Mouse (Mus musculus) ES-CJ7 (cell line): ENCODE measurements around the gene Pla2g12b.

ENCODE experiments used
- DNase-seq: peaks from one replicate; pipeline ENCODE4 v3.0.0; 2011; ENCODE audit warnings: low read depth, low spot score

The Pla2g12b gene

GRCm38 (mm10) chr10:59413711-59414110, 10.3 kb downstream of the Pla2g12b start:
- peak; percentile 27 for DNase-seq

DNA sequence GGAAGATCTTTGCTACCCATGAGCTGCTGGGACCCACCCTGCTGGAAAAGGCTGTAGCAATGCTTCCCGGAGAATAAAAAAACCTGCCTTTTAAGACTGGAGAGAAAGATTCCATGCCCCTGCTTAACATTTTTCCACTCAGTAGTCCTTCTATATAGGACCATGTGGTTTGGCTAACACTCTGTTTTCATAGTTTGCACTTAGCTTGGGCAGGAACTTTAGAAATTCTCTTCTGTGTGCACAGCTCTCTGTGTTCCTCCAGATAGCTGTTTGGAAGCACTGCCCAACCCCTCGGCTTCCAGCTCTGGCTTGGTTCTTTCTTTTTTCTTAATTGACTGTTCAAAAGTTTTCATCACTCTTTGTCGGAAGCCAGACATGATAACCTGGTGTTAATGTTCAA, 13.2 kb downstream of the Pla2g12b start:
- DNase-seq, result no peak

GRCm38 (mm10) chr10:59419516-59419915, 16.1 kb downstream of the Pla2g12b start:
- no peak for DNase-seq

- DNase-seq, result no peak
These were observed 21.0 kb downstream of the Pla2g12b start for GRCm38 (mm10) chr10:59424453-59424852.

- DNase-seq, result no peak
These were observed 21.9 kb downstream of the Pla2g12b start for GRCm38 (mm10) chr10:59425369-59425768.

DNA sequence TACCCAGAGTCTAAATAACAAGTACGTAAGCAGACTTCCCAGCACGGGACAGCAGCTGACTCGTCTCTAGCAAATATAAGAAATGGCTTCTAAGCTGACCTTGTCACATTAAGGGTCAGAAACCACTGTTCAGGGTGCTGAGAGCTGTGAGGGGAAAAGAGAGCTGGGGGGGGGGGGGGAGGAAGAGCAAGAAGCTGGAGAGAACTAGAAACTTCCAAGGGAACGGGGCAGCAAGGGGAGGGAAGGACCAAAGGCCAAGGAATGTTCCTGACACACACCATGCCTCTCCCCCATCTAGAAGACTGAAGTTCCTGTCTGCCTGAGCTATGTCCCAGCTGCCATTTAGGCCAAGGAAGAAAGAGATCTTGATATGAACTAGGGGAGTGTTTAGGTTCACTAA, 22.9 kb downstream of the Pla2g12b start:
- DNase-seq, result no peak

GRCm38 (mm10) chr10:59429448-59430135, 26.1 kb downstream of the Pla2g12b start:
- no peak for DNase-seq

GRCm38 (mm10) chr10:59430701-59431218, 27.3 kb downstream of the Pla2g12b start:
- no peak for DNase-seq

DNA sequence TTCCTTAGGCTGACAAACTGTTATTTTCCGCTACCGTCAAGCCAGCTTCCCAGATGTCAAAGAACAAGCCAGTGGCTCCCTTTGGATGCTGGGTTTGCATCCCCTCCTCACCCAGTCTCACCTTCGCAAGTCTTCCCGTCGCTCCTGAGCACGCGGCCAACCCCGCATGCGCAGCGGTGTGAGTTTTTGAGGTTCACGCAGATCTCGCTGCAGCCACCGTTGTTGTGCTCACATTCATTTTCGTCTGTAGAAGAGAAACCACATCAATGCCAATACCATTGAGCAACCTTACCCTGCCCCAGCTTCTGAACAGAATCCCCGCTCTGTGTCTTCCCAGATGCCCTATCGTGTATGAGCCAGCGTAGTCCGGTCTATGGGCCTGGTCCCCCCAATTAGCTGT, 32.3 kb downstream of the Pla2g12b start:
- no peak for DNase-seq

GRCm38 (mm10) chr10:59438651-59439050, 35.2 kb downstream of the Pla2g12b start:
- DNase-seq, result no peak

GRCm38 (mm10) chr10:59439508-59439931, 36.1 kb downstream of the Pla2g12b start:
- no peak for DNase-seq

DNA sequence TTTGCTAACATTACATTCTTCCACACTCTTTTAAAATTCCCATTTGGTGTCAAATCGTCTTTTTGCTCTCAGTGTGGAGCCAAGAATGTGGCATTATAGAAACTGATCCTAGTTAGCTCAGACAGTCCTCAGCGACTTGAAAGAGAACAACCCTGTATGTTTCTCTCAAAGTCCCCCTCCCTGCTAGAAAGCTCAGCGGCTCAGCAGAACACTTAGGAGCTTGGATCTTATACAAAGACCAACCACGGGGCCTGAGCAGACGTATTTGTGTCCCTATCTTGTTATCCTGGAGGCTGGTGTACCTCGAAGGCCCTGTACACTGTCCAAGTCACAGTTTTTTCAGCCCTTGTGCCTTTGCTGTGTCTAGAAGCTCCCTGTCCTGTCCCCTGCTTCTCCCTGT, 36.7 kb downstream of the Pla2g12b start:
- no peak for DNase-seq

GRCm38 (mm10) chr10:59441735-59442134, 38.3 kb downstream of the Pla2g12b start, which contains the start of gene Oit3:
TSS of gene Oit3 (minus strand) at chr10:59441778.
- DNase-seq, result no peak

DNA sequence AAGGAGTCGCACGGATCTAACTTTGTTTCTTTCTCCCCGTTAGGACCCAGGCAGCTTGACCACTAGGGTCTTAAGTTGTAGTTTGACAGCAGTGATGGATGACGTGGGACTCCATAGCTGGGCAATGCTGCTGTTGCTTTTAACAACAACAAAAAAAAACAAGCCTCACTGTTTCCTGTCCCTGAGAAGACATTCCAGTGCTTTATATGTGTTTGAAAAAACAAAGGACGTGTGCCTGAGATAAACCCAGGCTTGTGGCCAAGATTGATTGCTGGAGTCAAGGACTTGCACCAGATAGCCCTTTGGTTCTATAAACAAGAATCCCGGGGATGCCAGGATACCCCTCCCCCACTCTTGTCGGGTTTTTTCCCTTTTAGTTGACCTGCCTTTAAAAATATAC, 39.8 kb downstream of the Pla2g12b start:
- DNase-seq, result no peak

DNA sequence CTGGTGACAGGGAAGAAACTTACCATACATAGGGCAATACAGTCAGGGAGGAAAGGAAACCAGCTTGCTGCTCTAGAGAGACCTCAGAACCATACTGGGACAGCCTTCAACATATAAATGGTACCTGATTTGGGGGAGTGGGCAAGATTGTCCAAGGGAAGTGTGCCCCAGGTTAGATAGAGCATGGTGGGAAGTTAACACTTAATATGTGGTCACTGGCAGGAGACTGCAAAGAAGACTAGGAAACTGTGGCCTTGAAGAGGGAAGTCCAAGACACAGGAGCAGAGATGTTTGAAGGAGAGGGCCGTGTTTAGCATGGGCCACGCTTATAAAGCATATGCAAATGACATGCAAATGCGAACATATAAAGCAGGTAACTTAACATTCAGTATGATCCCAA, 40.6 kb downstream of the Pla2g12b start:
- DNase-seq, result no peak

GRCm38 (mm10) chr10:59444635-59445034, 41.2 kb downstream of the Pla2g12b start:
- DNase-seq, result no peak

DNA sequence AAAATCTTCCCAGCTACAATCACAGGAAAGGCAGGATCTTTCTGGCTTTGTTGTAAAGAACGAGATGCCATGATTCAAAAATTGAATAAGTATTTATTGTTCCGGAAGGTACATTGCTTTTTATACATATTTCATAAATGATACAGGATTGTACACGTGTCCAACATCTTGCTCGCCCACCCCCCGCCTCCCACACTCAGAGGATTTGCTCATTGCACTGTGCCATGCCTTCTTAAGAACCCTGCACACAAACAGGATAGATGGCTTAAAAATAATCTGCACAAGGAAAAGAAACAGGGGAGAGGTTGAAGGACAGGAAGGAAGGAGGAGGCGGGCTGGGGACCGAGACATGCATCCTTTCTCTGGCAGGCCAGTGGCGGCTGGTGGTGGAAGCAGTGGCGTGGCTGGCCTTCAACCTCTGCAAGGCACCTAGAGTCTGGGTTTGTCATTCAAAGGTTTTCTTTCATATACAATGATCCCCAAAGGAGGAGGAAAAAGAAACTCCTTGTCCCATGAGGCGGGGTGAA, 43.5 kb downstream of the Pla2g12b start:
- DNase-seq, result no peak

GRCm38 (mm10) chr10:59447546-59447945, 44.1 kb downstream of the Pla2g12b start:
- DNase-seq, result no peak

DNA sequence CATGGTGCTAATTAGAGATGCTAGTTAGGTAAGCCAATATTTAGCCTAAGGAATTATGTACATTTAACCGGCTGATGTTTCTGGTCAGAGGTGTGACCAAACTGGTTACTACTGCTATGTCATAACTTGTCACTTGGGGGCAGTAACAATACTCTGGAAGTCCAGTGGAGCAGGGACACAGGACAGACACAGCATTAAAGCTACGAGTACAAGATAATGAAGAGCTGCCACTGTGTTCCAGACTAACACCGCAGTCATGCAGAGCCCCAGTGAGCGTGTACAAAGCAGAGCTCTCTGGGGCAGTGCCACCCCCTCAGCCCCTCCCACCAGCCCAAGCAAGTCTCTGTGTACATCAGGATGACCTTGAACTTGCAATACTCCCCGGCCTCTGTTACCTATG, 48.4 kb downstream of the Pla2g12b start:
- DNase-seq, result peak; percentile 57

GRCm38 (mm10) chr10:59454631-59455030, 51.2 kb downstream of the Pla2g12b start:
- DNase-seq, result peak; percentile 26

GRCm38 (mm10) chr10:59459767-59460166, 56.3 kb downstream of the Pla2g12b start:
- no peak for DNase-seq

DNA sequence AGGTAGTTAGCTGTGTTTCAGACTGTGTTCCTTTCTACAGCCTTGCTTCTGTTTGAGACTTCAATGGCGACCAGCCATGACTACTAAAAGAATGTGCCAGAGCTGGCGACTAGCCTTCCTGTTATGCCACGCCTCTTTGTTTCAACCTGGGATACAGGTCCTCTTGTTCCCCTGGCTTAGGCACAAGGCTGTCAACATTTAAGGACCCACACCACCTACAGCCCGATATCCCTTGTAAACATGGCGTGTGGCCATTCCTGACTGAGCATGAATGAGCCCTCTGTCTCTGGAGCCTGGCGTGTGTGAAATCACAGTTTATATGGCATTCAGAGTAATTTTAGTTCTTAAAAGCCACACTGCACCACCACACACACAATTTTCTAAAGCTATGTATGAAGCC, 58.8 kb downstream of the Pla2g12b start:
- no peak for DNase-seq

DNA sequence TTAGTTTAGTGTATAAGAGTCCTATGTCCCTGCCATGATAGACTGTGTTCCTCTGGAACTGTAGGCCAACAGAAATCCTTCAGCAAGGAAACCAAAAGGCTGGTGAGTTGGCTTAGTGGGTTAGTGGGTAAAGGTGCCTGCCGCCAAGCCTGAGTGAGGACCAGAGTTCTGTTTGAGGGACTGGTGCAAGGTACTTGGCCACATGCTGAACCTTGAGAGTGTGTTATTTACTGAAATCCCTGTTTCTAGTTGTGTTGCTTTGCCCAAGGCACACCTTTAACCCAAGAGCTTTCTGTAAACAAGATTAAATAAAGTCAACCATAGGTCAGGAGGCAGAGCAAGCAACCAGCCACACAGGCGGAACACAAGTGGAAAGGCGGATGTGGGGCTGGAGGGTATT, 62.1 kb downstream of the Pla2g12b start:
- DNase-seq, result no peak
